Mouse (Mus musculus) brain, embryonic 18.5 days (tissue): ENCODE measurements around the gene Gm15446.
"Not testable (repeated sequence)": the region's sequence is repeated elsewhere in the genome, so short reads cannot be mapped to it uniquely, and the experiment has no call there.

ENCODE experiments used
- DNase-seq: peaks from one replicate; pipeline ENCODE4 v3.0.0-alpha.2; 2012; ENCODE audit warnings: low read depth, low spot score

The Gm15446 gene

GRCm38 (mm10) chr5:109923261-109924071 is at the start of gene Gm15446:
TSS of gene Gm15446 (plus strand) at chr5:109923400.
- DNase-seq = peak; percentile 54

GRCm38 (mm10) chr5:109924129-109924528 is 929 bp downstream of the Gm15446 start:
- not testable (repeated sequence) for DNase-seq

GRCm38 (mm10) chr5:109924936-109925335 is 1.7 kb downstream of the Gm15446 start:
- DNase-seq = no peak

GRCm38 (mm10) chr5:109950281-109950680 is 27.1 kb downstream of the Gm15446 start:
- no peak for DNase-seq

GRCm38 (mm10) chr5:109980743-109981142 is 57.5 kb downstream of the Gm15446 start:
- not testable (repeated sequence) for DNase-seq
